Mouse (Mus musculus) stomach, postnatal 0 days (tissue): Measurements from ENCODE around the gene Psph. TPM values are rescaled to one million over a fixed set of nuclear protein-coding genes. Genes with fewer than 3 reads are reported as not detected.

ENCODE experiments used
- ATAC-seq: fragments of 200-750 bp; cut with Nextera tagmentation; 2 replicates; pipeline ENCODE4 v1.8.0; 2017; ENCODE audit not compliant: low FRiP score, low TSS enrichment
- DNase-seq: peaks from one replicate; pipeline ENCODE4 v3.0.0-alpha.2; 2016; ENCODE audit warnings: low spot score
- H3K27ac ChIP-seq: fragments of 300-500 bp; sonication (generic); replicated peaks from 2 replicates; pipeline ENCODE4 v1.5.1; 2014; ENCODE audit warnings: mild to moderate bottlenecking, control low read depth
- H3K27me3 ChIP-seq: fragments of 300-500 bp; sonication (generic); 2 replicates; pipeline ENCODE4 v1.6.1; 2014; ENCODE audit warnings: low read length; ENCODE audit not compliant: control insufficient read depth, insufficient read depth
- H3K36me3 ChIP-seq: fragments of 300-500 bp; sonication (generic); 2 replicates; pipeline ENCODE4 v1.6.1; 2014; ENCODE audit warnings: low read length, mixed read lengths; ENCODE audit not compliant: control insufficient read depth, insufficient read depth
- H3K4me1 ChIP-seq: fragments of 300-500 bp; sonication (generic); replicated peaks from 2 replicates; pipeline ENCODE4 v1.6.1; 2014; ENCODE audit warnings: antibody characterized with exemption; ENCODE audit not compliant: control insufficient read depth, insufficient read depth
- H3K4me2 ChIP-seq: fragments of 300-500 bp; sonication (generic); replicated peaks from 2 replicates; pipeline ENCODE4 v1.6.1; 2014; ENCODE audit warnings: low read depth, mild to moderate bottlenecking, control low read depth, moderate library complexity
- H3K4me3 ChIP-seq: fragments of 300-500 bp; sonication (generic); 2 replicates; pipeline ENCODE4 v1.5.1; 2014; ENCODE audit warnings: low read depth, low read length, control low read depth
- H3K9ac ChIP-seq: fragments of 300-500 bp; sonication (generic); 2 replicates; pipeline ENCODE4 v1.6.1; 2014; ENCODE audit warnings: mild to moderate bottlenecking, low read length, control low read depth, mixed read lengths
- H3K9me3 ChIP-seq: fragments of 300-500 bp; sonication (generic); 2 replicates; pipeline ENCODE4 v1.6.1; 2016; ENCODE audit warnings: low read length; ENCODE audit not compliant: control insufficient read depth
- CTCF ChIP-seq: IDR thresholded peaks from 2 replicates; pipeline ENCODE4 v1.5.1; 2016; ENCODE audit warnings: antibody characterized with exemption, low read depth, mild to moderate bottlenecking, moderate library complexity
- EP300 ChIP-seq: optimal IDR thresholded peaks from 2 replicates; pipeline ENCODE3; 2016; ENCODE audit warnings: antibody characterized with exemption
- WGBS: fragments of 180-500 bp; shearing (Covaris S2); extraction: QIAGEN DNeasy Blood & Tissue Kit; methylation state at CpG from one replicate; pipeline ENCODE4 v1.1.7; 2014; 5-methylcytosine and 5-hydroxymethylcytosine counted together
- polyA plus RNA-seq: library from polyadenylated mRNA; unstranded; fragments of >200 nt; fragmentation: Nextera tagmentation; extraction: Ambion mirVana; gene quantifications from 2 replicates; pipeline ENCODE4 v1.2.1, GENCODE M21; 2015

Gene Psph
- polyA plus RNA-seq, 1 experiment from 2014 or later: 31.1 TPM

DNA sequence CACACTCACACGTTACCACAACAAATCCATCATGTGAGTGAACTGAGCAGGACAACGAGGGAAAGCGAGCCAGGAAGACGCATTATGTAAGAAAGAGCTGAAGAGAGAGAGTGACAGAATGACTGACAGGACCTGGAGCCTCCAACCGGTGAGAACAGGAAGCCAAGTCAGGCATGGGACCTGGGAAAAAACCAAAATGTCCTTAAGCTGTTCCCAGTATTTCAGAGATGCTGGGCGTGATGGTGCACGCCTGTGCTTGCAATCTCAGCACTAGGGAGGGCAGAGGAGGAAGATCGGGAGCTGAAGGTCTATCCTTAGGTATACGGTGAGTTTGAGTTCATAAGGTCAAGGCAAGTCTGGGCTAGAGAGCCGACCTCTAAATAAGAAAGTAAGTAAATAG, 14.8 kb downstream of the Psph start:
- Histone ChIP-seq H3K27me3 (no peaks in the 10 kb centered on the region), H3K9me3 (no peaks in the 10 kb centered on the region), H3K36me3 (no peaks in the 10 kb centered on the region; the same call in 1 of the 2 replicates), H3K4me1 (no peaks in the 10 kb centered on the region), H3K27ac (no peak overlapping the region), H3K9ac (no peak overlapping the region), H3K4me2 (no peak overlapping the region), H3K4me3 (no peak overlapping the region)
- WGBS: 79% methylated on average over 10 of the region's 10 CpGs
- 0 out of 2 replicates have a peak, but pooled peaks have one; percentile 18 for ATAC-seq
- no peak for DNase-seq
- TF ChIP-seq CTCF: no peak
- TF ChIP-seq EP300: no peak

DNA sequence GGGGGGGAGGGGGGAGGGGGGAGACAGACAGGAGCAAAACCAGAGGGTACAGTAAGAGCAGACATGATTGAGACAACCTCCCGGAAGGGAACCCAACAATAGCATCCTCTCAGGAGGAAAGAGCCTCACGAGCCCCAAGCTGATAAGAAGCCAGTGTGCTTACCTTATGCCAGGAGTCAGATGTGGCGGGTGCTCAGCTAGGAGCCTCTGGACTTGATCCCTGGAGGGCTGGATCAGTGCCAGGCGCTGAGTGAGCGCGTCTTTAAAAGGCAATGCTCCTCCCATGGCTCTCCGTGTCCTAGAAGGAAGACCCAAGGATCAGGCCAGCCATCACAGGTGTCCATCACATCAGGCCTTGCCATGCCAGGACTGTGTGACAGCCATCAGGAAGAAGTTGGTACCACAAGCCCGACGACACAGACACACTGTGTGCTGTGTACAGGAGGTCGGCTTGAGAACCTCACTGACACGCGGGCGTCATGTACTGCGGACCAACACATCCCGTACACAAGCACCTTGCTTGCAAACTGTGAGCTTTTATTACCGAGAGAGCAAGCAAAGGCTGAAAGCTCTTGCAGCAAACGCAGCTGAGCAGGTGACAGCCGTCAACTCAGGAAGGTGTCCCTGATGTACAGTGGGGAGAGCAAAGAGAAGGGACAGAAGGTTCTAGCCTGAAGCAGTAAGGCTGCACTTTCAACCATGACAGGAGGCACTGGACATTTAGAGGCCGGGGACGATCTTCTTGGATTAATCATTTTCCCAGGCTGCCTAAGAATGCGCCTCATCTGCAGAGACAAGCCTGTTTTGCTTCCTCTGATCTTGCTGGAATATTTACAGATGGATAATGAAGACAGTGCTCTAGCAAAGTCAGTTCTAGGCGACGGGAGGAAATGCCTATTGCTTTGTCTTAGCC, 16.6 kb downstream of the Psph start:
- Histone ChIP-seq H3K27ac (no peak overlapping the region), H3K27me3 (no peaks in the 10 kb centered on the region), H3K4me3 (no peak overlapping the region), H3K4me1 (no peaks in the 10 kb centered on the region), H3K4me2 (no peak overlapping the region), H3K9me3 (no peaks in the 10 kb centered on the region), H3K36me3 (no peaks in the 10 kb centered on the region; the same call in 1 of the 2 replicates), H3K9ac (no peak overlapping the region)
- TF ChIP-seq CTCF: no peak
- TF ChIP-seq EP300: no peak
- WGBS: 75% methylated on average over 23 of the region's 23 CpGs
- DNase-seq: no peak
- no peak for ATAC-seq

DNA sequence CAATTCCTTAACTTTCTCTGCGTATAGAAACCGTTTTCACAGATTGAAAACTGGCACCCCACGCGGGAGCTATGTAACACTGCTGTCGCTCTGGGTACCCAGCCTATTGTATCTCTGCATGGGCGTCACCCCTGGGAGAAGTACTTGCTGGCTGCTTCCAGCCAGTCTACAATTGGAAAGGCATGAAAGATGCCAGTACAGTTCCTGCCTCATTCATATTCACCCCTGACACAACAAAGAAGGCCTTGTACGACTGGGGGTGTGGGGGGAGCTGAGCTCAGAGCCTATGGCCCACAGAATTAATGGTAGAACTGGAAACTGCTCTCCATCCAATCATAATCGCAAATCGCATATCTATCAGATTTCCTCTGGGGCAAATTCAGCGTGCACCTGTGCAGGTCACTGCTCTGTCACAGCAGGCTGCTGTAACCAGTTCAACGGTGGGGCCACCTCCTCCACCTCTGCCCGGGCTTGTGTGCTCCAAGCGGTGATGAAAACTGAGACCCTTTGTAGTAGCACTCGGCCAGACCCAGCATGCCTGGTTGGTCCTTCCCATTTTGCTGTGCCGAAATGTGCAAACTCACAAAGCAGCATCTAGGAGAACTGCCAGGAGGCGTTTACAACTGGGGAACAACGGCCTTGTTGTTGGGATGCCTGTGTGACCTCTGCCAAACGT, 25.2 kb downstream of the Psph start:
- no peak overlapping the region for H3K4me3 ChIP-seq
- DNase-seq (no peak), ATAC-seq (peak; percentile 53; the same call in 1 of the 2 replicates)
- H3K9me3 ChIP-seq: no peaks in the 10 kb centered on the region
- H3K36me3 ChIP-seq: peaks cover 6% of the 10 kb centered on the region; the same call in 1 of the 2 replicates
- TF ChIP-seq CTCF (no peak), EP300 (no peak)
- no peaks in the 10 kb centered on the region for H3K4me1 ChIP-seq
- H3K4me2 ChIP-seq: no peak overlapping the region
- no peak overlapping the region for H3K9ac ChIP-seq
- WGBS: 61% methylated on average over 18 of the region's 18 CpGs
- no peaks in the 10 kb centered on the region for H3K27me3 ChIP-seq
- no peak overlapping the region for H3K27ac ChIP-seq

DNA sequence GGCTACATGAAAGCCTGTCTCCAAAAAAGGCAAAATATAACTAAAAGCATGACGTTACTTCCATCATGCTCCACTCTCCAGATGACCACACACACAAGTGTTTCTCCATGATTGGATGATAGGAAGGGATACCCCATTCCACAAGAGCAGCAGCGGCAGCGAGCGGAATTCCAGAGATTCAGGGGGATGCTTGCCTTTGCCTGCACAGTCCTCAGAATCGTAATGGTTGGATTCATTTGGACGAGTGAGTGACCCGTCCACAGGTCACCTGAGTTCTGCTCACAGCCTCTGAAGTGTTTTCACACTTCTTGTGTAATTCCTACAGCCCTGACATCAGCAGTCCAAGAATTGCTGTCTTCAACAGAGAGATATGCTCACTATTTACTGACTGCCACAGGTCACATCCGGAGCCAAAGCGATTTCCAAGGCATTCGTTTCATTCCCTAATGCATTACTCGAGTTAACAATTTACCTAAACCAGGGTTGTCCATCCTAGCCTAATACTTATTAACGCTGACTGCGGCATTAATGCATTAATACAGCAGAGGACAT, 27.2 kb downstream of the Psph start:
- Histone ChIP-seq H3K4me2 (no peak overlapping the region), H3K4me3 (no peak overlapping the region), H3K27me3 (no peaks in the 10 kb centered on the region), H3K9ac (no peak overlapping the region), H3K36me3 (peaks cover 8% of the 10 kb centered on the region; the same call in 1 of the 2 replicates), H3K4me1 (no peaks in the 10 kb centered on the region), H3K9me3 (no peaks in the 10 kb centered on the region), H3K27ac (no peak overlapping the region)
- no peak for TF ChIP-seq EP300
- no peak for TF ChIP-seq CTCF
- ATAC-seq (no peak), DNase-seq (no peak)
- 82% methylated on average over 13 of the region's 13 CpGs for WGBS

DNA sequence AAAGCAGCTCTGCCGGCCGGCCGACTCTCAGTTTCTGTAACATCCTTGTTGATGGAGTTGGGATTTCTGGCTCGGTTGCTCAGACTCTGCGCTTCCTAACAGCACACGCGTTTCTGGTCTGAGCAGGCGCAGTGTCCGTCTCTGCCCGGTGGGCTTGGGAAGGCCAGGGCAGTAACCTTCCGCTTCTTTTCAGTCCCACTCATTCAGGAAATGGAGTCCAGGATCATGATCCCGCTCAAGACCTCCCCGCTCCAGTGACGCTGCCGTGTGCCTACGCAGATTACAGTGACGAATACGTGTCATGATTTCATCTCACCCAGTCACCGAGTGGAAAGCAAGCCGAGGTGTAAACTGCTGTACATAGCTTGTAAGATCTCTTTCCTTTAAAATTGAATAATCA, 30.4 kb downstream of the Psph start:
- no peak overlapping the region for H3K4me2 ChIP-seq
- DNase-seq (no peak), ATAC-seq (no peak)
- H3K4me3 ChIP-seq: no peak overlapping the region
- H3K4me1 ChIP-seq: no peaks in the 10 kb centered on the region
- H3K36me3 ChIP-seq: peaks cover 10% of the 10 kb centered on the region; the same call in 1 of the 2 replicates
- no peak overlapping the region for H3K9ac ChIP-seq
- WGBS: 93% methylated on average over 20 of the region's 20 CpGs
- no peaks in the 10 kb centered on the region for H3K27me3 ChIP-seq
- TF ChIP-seq CTCF (no peak), EP300 (no peak)
- H3K27ac ChIP-seq: no peak overlapping the region
- no peaks in the 10 kb centered on the region for H3K9me3 ChIP-seq
